Mouse (Mus musculus) bone marrow macrophage, adult 2 months (primary cell): ENCODE results near the gene Sox5.

Source experiments
- CTCF ChIP-seq: IDR thresholded peaks from 2 replicates; pipeline ENCODE4 v1.5.1; 2012; ENCODE audit warnings: low read depth, mild to moderate bottlenecking, low read length, moderate library complexity
- POLR2A ChIP-seq: IDR thresholded peaks from 2 replicates; pipeline ENCODE4 v1.6.1; 2012; ENCODE audit warnings: mild to moderate bottlenecking, low read depth, low read length, borderline replicate concordance

DNA sequence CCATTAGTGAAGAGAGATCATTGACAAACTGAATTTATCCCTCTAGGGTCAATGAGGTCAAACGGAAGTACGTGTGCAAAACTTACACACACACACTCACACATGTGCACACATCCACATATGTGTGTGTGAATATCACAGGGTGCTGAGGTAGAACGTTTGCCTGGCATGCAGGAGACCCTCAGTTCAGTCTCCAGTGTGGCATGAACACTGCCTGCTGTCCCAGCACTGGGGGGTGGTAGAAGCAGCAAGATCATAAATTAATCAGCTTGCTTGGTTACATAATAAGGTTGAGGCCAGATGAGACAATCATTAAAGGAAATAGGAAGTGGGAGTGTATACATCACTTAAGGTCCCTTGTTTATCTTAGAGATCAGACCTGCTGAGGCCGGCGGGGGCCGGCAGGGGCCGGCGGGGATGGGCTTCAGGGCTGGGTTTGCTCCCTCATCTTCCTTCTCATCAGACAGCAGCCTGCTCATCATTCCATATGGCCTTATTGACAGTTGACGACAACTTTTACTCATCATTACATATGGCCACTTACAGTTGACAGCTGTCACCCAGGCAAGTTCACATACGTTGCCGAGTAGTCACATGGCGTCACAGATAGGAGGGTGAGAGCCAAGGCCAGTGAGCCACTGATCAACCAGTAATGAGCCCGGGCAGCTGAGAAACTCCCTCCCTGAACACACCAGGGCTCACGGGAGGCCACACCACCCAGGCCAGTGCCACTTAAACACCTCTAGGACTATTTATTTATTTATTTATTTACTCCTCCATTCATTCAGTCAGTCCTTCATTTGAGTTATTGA is 309.5 kb downstream of the Sox5 start:
- TF ChIP-seq CTCF (no peak), POLR2A (no peak)
